Mouse (Mus musculus) MEL (cell line): ENCODE measurements around the gene Fgr.

Experiments used
- CTCF ChIP-seq, 3 experiments: IDR thresholded peaks in 2 of 3; conservative IDR thresholded peaks in 1 of 3; 2 replicates each; pipeline ENCODE4 v1.5.1; 2011 to 2012; ENCODE audit warnings: low read length in 3 of 3, low read depth in 2 of 3, mild to moderate bottlenecking in 2 of 3, improper control_type of control experiment in 1 of 3, inconsistent platforms in 1 of 3, mixed read lengths in 1 of 3, moderate library complexity in 1 of 3; ENCODE audit not compliant: control insufficient read depth in 1 of 3, insufficient read depth in 1 of 3, poor library complexity in 1 of 3, severe bottlenecking in 1 of 3
- ELF1 ChIP-seq: IDR thresholded peaks from 2 replicates; pipeline ENCODE4 v1.6.1; 2014; ENCODE audit warnings: low read depth, mild to moderate bottlenecking, inconsistent platforms, low read length, improper control_type of control experiment, moderate library complexity
- POLR2A ChIP-seq, 2 experiments: IDR thresholded peaks; 2 replicates each; pipeline ENCODE4 v1.6.1; 2011 to 2012; ENCODE audit warnings: low read length in 2 of 2, mild to moderate bottlenecking in 2 of 2, control low read depth in 1 of 2, improper control_type of control experiment in 1 of 2, low read depth in 1 of 2, moderate library complexity in 1 of 2; ENCODE audit not compliant: control insufficient read depth in 1 of 2, insufficient read depth in 1 of 2, poor library complexity in 1 of 2
- ZC3H11A ChIP-seq: IDR thresholded peaks from 2 replicates; pipeline ENCODE4 v1.6.1; 2012; ENCODE audit warnings: low read depth, mild to moderate bottlenecking, inconsistent platforms, low read length, improper control_type of control experiment

GRCm38 (mm10) chr4:133013266-133013891 is 39.5 kb downstream of the Fgr start:
- TF ChIP-seq CTCF (IDR thresholded peaks at IDR 0.05 in 2 of 3, conservative IDR thresholded peaks at IDR 0.05 in 1 of 3; ENCODE audit: control insufficient read depth in 1 of 3, insufficient read depth in 1 of 3, low read depth in 2 of 3, low read length in 3 of 3, poor library complexity in 1 of 3, severe bottlenecking in 1 of 3) = no peak
- no peak for TF ChIP-seq ELF1
- no peak for TF ChIP-seq ZC3H11A
- TF ChIP-seq POLR2A (IDR thresholded peaks at IDR 0.05; ENCODE audit: control insufficient read depth in 1 of 2, insufficient read depth in 1 of 2, low read depth in 1 of 2, low read length in 2 of 2, poor library complexity in 1 of 2) = no peak
